Mouse (Mus musculus) heart, postnatal 0 days (tissue): ENCODE measurements around the gene Tmem33. TPM values are rescaled to one million over a fixed set of nuclear protein-coding genes. Genes with fewer than 3 reads are reported as not detected.

Experiments used
- ATAC-seq: fragments of 200-750 bp; cut with Nextera tagmentation; 2 replicates; pipeline ENCODE4 v1.8.0; 2017; ENCODE audit warnings: low read depth, moderate number of reproducible peaks, moderate library complexity; ENCODE audit not compliant: insufficient read depth
- DNase-seq: peaks from one replicate; pipeline ENCODE4 v3.0.0-alpha.2; 2016; ENCODE audit warnings: low spot score
- H3K27ac ChIP-seq: fragments of 300-500 bp; sonication (generic); 2 replicates; pipeline ENCODE4 v1.5.1; 2014; ENCODE audit warnings: low read depth, mild to moderate bottlenecking
- H3K27me3 ChIP-seq: fragments of 300-500 bp; sonication (generic); 2 replicates; pipeline ENCODE4 v1.6.1; 2014; ENCODE audit warnings: low read length, mixed read lengths; ENCODE audit not compliant: control insufficient read depth, insufficient read depth
- H3K36me3 ChIP-seq: fragments of 300-500 bp; sonication (generic); replicated peaks from 2 replicates; pipeline ENCODE4 v1.6.1; 2014; ENCODE audit warnings: low read length, mixed read lengths; ENCODE audit not compliant: control insufficient read depth, insufficient read depth
- H3K4me1 ChIP-seq: fragments of 300-500 bp; sonication (generic); 2 replicates; pipeline ENCODE4 v1.6.1; 2014; ENCODE audit warnings: antibody characterized with exemption; ENCODE audit not compliant: control insufficient read depth, insufficient read depth
- H3K4me2 ChIP-seq: fragments of 300-500 bp; sonication (generic); 2 replicates; pipeline ENCODE4 v1.6.1; 2014; ENCODE audit warnings: low read depth, mild to moderate bottlenecking, low read length, moderate library complexity
- H3K4me3 ChIP-seq: fragments of 300-500 bp; sonication (generic); 2 replicates; pipeline ENCODE4 v1.5.1; 2014; ENCODE audit warnings: low read depth, low read length
- H3K9ac ChIP-seq: fragments of 300-500 bp; sonication (generic); replicated peaks from 2 replicates; pipeline ENCODE4 v1.6.1; 2014; ENCODE audit warnings: low read depth, low read length, mixed read lengths
- H3K9me3 ChIP-seq: fragments of 300-500 bp; sonication (generic); replicated peaks from 2 replicates; pipeline ENCODE4 v1.6.1; 2016; ENCODE audit warnings: low read length; ENCODE audit not compliant: control insufficient read depth
- CTCF ChIP-seq: IDR thresholded peaks from 2 replicates; pipeline ENCODE4 v1.5.1; 2016; ENCODE audit warnings: antibody characterized with exemption, control low read depth, low read depth
- EP300 ChIP-seq: IDR thresholded peaks from 2 replicates; pipeline ENCODE4 v1.6.1; 2016; ENCODE audit warnings: antibody characterized with exemption, low read depth
- WGBS: fragments of 180-500 bp; shearing (Covaris S2); extraction: QIAGEN DNeasy Blood & Tissue Kit; methylation state at CpG from one replicate; pipeline ENCODE4 v1.1.7; 2014; 5-methylcytosine and 5-hydroxymethylcytosine counted together
- polyA plus RNA-seq: library from polyadenylated mRNA; unstranded; fragments of >200 nt; fragmentation: Nextera tagmentation; extraction: Ambion mirVana; gene quantifications from 2 replicates; pipeline ENCODE4 v1.2.1, GENCODE M21; 2015
- total RNA-seq: library from RNA; depleted of rRNA; stranded (reverse); fragments of >200 nt; gene quantifications from 2 replicates; pipeline ENCODE4 v1.2.3, GENCODE M21; 2014; ENCODE audit warnings: low replicate concordance

The Tmem33 gene
- total and polyA plus RNA-seq, 2 experiments from 2014 or later: 24.9 to 42.7 TPM

GRCm38 (mm10) chr5:67262964-67263363, 2.6 kb downstream of the Tmem33 start:
- ATAC-seq: no peak
- no peaks in the 10 kb centered on the region for H3K27me3 ChIP-seq
- H3K36me3 ChIP-seq: peaks cover 37% of the 10 kb centered on the region
- no peak for DNase-seq
- no peak overlapping the region for H3K27ac ChIP-seq
- TF ChIP-seq CTCF: no peak
- no peak for TF ChIP-seq EP300
- peaks cover 7% of the 10 kb centered on the region; the same call in 1 of the 2 replicates for H3K4me1 ChIP-seq
- H3K4me2 ChIP-seq: no peak overlapping the region
- H3K4me3 ChIP-seq: no peak overlapping the region
- 86% methylated on average over 7 of the region's 7 CpGs for WGBS
- no peaks in the 10 kb centered on the region for H3K9me3 ChIP-seq
- H3K9ac ChIP-seq: no peak overlapping the region

DNA sequence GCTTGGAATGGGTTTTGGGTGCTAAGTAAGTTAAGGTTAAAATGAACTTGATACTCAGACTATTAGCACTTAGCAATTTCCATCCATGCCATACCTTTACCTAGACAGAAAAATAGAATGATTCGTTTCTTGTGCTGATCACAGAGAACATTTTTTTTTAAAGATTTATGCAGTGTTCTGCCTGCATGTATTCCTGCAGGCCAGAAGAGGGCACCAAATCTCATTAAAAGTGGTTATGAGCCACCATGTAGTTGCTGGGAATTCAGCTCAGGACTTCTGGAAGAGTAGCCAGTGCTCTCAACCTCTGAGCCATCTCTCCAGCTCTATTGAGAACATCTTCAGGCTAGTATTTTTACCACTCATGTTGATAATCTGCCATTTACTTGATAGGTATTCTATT, 5.7 kb downstream of the Tmem33 start:
- Histone ChIP-seq H3K4me2 (no peak overlapping the region), H3K4me1 (no peaks in the 10 kb centered on the region), H3K27me3 (no peaks in the 10 kb centered on the region), H3K36me3 (peaks cover 48% of the 10 kb centered on the region), H3K9ac (no peak overlapping the region), H3K27ac (no peak overlapping the region), H3K9me3 (no peaks in the 10 kb centered on the region), H3K4me3 (no peak overlapping the region)
- WGBS: 93% methylated on average over 1 of the region's 1 CpGs
- TF ChIP-seq EP300: no peak
- peak; percentile 8; the same call in 1 of the 2 replicates for TF ChIP-seq CTCF
- DNase-seq (peak; percentile 6), ATAC-seq (no peak)

DNA sequence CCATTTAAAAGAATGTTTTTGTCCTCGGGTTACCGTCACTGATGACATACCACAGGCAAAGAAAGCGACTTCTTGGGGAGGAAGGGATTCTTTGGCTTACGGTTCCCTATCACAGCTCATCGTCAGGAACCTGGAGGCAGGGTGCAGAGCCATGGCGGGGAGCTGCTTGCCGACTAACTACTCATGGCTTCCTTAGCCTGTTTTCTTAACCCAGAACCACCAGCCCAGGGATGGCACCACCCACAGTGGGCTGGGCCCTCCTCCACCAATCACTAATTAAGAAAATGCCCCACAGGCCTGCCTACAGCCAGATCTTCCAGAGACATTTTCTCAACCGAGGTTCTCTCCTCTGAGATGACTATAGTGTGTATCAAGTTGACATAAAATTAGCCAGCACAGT, 8.9 kb downstream of the Tmem33 start:
- DNase-seq: no peak
- Histone ChIP-seq H3K4me3 (no peak overlapping the region), H3K9me3 (no peaks in the 10 kb centered on the region), H3K27ac (no peak overlapping the region), H3K9ac (no peak overlapping the region), H3K4me1 (no peaks in the 10 kb centered on the region), H3K4me2 (no peak overlapping the region), H3K36me3 (peaks cover 40% of the 10 kb centered on the region), H3K27me3 (no peaks in the 10 kb centered on the region)
- 88% methylated on average over 8 of the region's 8 CpGs for WGBS
- no peak for ATAC-seq
- TF ChIP-seq CTCF (no peak), EP300 (no peak)

DNA sequence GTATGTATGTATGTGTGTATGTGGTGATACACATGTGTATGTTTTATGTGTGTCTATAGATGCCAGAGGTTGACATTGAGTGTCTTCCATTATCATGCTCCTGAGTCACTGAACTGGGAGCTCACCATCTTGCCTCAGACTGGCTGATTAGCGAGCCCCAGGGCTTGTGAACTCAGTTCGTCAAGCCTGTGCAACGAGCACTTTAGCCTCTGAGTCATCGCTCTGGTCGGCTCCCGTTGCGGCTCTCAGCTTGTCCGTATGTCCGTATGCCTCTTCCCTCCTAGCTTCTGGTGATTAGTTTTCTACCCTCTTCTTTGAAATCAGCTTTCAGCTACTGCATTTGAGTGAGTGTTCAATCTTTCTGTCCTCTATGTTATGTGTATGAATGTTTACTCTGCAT, 19.0 kb downstream of the Tmem33 start:
- Histone ChIP-seq H3K27me3 (no peaks in the 10 kb centered on the region), H3K27ac (no peak overlapping the region), H3K4me3 (no peak overlapping the region), H3K4me1 (no peaks in the 10 kb centered on the region), H3K9me3 (no peaks in the 10 kb centered on the region), H3K4me2 (no peak overlapping the region), H3K9ac (no peak overlapping the region), H3K36me3 (peaks cover 14% of the 10 kb centered on the region)
- ATAC-seq (no peak), DNase-seq (no peak)
- 97% methylated on average over 9 of the region's 9 CpGs for WGBS
- no peak for TF ChIP-seq EP300
- TF ChIP-seq CTCF: no peak

- Histone ChIP-seq H3K4me3 (no peak overlapping the region), H3K27ac (no peak overlapping the region), H3K4me1 (no peaks in the 10 kb centered on the region), H3K36me3 (peaks cover 18% of the 10 kb centered on the region), H3K9me3 (no peaks in the 10 kb centered on the region), H3K4me2 (no peak overlapping the region), H3K9ac (no peak overlapping the region), H3K27me3 (no peaks in the 10 kb centered on the region)
- DNase-seq (no peak), ATAC-seq (no peak)
- TF ChIP-seq CTCF (no peak), EP300 (no peak)
- 91% methylated on average over 4 of the region's 4 CpGs for WGBS
These were observed 19.5 kb downstream of the Tmem33 start for GRCm38 (mm10) chr5:67279840-67280239.

- no peak for DNase-seq
- H3K4me2 ChIP-seq: no peak overlapping the region
- H3K9me3 ChIP-seq: no peaks in the 10 kb centered on the region
- no peaks in the 10 kb centered on the region for H3K4me1 ChIP-seq
- no peaks in the 10 kb centered on the region for H3K27me3 ChIP-seq
- H3K27ac ChIP-seq: no peak overlapping the region
- no peak for ATAC-seq
- no peak for TF ChIP-seq CTCF
- no peak for TF ChIP-seq EP300
- 92% methylated on average over 4 of the region's 4 CpGs for WGBS
- no peak overlapping the region for H3K4me3 ChIP-seq
- peaks cover 24% of the 10 kb centered on the region for H3K36me3 ChIP-seq
- no peak overlapping the region for H3K9ac ChIP-seq
These were observed 20.0 kb downstream of the Tmem33 start for GRCm38 (mm10) chr5:67280400-67280799.
